Mouse (Mus musculus): ENCODE data around the gene Ankrd40.

The Ankrd40 gene

DNA sequence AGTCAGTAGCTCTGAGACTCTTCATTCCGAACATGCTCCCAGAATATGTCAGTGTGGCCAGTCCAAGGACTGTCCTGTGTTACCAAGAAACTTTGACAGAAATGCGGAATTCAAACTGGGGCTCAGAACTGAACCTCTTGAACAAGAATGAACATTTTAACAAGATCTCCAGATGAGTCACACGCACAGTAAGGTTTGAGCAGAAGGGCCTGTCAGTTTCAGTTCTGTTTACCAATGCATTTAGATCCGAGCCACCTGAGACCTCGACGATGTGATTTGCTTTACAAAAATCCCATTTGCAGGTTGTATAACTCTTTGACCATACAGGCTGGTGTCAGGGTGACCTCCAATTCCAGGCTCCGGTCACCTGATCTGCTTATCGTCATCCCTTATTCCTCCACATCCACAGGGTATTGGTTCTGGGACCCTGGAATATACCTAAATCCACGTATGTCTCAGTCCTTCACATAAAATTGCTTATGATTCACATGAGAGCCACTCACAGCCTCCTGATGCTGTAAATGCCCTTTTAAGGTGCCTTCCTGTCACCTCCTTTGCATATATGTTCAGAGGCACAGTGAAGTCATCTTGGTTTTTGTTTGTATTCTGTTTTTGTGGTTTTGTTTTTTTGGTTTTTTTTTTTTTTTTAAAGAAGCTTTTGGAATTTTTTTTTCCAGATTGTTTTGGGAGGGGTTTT lies 27.9 kb downstream of the Ankrd40 start:
- no peak for DNase-seq

DNA sequence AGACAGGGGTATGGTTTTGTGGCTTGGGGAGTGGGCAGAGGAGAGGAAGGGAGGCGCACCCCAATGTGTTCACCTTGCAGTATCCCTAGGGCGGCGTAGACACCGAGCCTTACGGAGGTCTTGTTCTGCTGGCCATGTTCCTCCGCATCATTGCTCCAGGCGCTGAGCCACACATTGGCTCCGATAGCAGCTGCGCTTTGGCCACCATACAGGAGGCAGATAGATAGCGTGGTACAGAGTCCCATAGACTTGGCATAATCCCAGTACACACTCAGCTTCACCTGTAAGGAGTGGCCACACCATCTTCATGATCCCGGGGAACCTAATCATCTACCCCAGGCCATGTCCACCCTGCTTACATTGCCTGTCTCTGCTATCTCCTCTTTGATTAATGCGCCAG lies 31.4 kb downstream of the Ankrd40 start:
- DNase-seq: peak; percentile 56 to 60

DNA sequence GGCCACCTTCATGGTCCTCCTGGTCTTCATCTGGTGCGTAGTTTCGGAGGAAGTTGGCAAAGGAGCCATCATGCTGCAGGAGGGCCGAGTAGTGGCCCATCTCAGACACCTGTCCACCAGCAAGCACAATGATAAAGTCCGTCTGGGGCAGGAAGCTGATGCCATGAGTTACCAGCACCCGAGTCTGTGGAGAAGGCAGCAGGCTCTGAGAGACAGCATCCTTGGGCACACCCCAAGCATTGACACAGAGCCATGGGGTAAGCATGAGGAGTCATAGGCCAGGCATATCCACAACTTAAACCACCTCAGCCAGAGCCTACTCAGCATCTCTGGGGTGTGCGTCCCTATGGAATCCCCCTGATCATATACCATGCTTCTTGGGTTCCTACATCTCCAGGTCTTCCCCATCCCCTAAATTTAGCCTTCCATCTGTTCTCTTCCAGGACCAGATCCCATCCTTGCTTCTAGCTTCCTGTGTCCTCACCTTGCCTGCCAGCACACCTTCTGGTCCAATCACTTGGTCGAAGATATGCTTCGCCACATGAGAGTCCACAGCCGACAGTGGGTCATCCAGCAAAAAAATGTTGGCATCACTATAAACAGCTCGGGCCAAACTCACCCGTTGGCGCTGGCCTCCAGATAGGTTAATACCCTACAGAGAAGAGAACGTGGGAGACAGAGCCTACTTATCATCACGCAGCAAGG lies 33.5 kb downstream of the Ankrd40 start:
- DNase-seq: peak; percentile 75 to 81

DNA sequence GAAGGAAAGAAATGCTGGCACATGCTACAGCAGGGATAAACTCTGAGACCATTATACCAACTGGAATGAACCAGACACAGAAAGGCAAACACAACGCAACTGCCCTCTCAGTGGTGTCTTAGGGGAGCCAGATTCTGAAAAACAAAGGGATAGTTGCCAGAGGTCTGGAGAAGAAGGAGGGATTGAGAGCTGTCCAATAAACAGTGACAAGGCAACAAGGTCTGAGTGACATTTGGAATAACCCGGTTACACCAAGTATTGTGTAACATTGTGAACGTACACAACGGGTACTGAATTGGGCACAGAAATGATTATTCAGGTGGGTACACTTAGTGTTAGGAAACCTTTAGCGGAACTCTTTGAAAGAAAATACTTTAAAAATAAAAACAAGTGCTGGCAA lies 34.3 kb downstream of the Ankrd40 start:
- DNase-seq: no peak

DNA sequence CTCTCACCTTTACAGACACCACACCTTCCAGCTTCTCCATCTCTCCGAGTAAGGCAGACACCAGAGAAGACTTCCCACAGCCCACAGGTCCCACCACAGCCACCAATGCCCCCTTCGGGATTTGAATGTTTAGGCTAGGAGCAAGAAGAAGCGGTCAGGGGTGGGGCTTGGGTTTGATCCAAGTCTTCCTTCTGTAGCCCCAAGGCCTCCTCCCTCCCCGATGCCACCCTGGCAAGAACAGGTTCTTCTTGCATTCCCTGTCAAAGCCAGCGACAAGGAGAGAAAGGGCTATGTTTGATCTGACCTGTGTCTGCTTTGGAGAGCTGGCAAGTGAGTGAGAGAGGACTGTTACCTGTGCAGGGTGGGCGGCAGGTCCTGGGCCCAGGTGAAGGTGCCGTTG lies 35.9 kb downstream of the Ankrd40 start:
- DNase-seq: peak; percentile 47 to 62

DNA sequence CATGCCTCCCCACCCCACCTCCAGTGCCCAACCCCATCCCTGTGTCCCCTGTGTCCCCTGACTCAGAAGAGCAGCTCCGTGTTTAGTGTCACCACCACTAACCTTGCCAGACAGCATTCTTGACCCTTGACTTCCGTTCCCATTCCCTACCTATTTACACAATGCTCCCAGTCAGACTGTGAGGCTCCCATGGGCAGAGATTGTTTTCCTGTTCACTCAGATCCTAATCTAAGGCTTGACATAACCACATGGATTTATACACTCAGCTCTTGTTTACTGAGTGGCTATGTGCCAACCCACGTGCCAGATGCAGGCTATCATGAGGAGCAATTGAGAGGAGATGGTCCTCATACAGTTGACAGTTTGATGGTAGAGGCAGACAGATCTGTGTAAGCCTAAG lies 37.5 kb downstream of the Ankrd40 start:
- no peak for DNase-seq

DNA sequence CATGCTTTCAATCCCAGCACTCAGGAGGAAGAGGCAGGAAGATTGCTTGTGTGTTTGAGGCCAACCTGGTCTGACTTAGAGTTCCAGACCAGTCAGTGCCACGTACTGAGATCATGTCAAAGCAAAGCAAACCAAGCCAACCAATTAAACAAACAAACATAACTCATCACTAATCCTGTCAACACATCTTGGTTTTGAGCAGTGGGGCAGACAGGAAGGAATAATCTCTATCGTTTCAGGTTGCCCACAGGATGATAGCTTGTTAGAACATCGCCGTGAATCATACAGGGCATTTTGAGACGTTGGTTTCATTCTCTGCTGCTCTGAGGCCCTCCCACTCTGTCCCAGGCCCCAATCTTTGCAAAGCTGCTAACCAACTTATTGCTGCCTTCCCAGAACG lies 42.2 kb downstream of the Ankrd40 start:
- no peak for DNase-seq

DNA sequence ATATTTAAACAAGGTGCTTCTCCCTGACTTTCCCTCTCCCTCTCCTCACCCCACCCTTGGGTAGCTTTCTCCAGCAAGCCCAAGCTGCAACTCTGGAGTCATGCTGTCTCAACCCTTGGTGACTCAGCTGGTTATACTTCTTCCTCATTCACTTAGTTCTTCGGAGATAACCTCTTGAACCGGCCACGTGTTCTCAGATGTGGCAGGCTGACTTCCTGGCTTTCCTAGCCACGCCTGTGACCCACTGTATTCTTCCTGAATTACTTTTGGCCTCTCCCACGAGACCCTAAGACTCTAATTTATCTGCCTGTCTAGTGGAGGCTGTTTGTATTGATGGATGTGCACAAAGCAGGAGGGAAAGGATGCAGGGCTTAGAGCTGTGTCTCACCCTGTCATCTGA lies 43.0 kb downstream of the Ankrd40 start:
- DNase-seq: no peak

DNA sequence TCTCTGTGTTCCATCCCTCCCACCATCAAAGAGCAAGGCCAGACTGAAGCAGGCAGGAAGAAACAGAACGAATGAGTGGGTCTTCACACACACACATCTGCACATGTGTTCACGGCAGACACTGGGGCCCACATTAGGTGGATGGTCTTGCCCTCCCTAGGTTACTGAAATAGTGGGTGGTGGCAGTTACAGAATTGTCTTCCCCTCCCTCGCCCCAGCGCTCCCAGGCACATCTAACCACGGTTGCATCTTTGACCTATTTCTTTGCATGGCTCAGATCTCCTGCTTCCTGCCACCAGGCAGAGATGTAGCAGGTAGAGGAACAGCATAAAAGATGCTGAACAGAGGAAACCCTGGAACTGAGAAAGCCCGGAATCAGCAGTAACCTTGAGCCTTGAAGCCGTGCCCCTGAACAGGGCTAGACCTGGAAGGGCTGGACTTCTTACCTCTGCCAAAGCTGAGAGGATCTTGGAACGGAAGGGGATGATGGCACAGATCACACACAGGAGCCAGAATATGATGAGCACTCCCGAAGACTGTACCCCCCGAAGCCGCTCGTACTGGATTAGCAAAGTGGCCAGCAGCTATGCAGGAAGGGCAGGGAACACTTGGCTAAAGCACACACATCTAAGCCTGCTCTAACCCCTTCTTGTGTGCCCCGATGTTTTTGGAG lies 46.6 kb downstream of the Ankrd40 start:
- peak in 1 of 2 experiments; percentile 40 for DNase-seq

DNA sequence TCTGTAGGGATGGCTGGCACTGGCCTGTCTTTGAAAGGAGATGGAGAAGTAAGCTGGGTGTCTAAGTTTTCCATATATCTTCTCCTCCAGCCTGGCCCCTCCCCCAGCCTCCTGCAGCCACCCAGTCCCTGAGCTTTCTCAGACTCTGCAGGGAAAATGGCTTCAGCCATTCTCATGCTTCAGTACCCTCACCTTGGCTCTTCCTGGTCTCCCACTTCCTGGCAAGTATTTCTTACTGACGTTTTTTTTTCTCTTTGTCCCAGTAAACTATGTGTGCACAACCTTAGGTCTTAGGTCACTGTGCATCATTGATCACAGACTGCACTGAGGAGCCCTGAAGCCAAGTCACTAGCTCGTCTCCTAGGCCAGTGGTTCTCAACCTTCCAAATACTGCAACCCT lies 51.3 kb downstream of the Ankrd40 start:
- DNase-seq: no peak

DNA sequence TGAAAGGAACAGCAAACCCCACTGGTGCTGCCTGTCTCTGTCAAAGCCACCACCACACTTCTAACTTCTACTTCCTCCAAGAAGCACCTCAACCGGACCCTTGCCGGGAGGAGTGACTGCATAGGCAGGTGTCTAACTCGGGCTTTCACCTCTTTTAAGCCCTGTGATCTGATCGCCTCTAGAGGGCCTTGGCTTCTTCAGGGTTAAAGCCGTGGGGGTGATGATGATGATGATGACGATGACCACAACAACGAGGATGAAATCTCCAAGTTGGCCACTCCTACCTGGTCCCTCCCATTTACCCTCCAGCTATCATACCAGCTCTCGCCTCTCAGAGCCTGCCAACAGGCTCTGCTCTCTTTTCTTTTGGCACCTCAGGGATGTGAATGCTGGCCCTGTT lies 51.9 kb downstream of the Ankrd40 start:
- DNase-seq: no peak

DNA sequence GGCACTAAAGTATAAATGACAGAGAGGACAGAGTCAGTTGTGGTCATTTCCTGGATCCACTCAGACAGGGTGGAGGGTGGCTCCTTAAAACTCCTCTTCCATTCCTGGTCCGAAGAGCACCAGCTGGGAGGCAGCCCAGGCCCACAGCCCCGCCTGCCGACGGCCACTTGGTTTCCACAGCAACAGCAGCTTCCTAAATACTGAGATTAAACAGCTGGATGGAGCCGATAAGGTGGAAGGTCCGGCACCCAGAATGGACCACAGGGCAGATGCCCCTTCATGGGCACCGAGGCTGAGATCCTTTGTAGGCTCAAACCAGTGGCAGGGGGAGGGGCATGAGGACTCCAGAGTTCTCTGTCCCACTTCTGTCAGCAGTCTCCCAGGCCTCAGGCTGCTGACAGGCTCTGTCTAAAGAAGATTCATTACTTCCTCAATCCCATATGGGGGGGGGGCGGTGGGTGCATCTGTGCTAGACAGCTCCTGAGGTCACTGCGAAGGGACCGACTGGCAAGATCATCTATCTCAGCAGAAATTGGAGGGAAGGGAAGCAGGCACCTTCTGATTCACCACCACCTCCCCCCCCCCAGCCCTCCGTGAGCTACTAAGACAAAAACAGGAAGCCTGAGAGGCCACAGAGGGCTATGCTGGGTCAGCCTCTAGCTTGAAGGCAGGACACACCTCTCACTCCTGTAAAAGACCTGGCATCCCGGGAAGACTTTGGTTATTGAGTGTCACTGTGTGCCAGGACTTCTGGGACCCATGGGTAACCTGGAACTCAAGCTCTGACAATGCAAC lies 58.4 kb downstream of the Ankrd40 start:
- no peak for DNase-seq

DNA sequence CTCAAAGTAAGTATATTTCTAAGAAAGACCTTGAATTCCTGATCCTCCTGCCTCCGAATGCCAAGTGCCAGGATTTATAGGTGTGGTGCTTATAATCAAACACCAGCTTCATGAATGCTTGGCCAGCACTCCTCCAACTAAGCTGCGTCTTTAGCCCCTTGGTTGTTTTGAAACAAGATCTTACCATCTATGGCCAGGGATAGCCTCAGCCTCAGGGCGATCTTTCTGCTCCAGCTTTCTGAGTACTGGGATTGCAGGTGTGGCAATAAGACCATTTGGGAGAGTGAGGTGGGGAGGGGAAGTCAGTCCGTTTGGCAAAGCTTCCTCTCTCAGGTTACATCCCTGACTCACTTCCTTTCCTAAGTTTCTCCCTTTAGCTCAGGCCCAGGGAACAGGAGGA lies 60.0 kb downstream of the Ankrd40 start:
- no peak for DNase-seq

DNA sequence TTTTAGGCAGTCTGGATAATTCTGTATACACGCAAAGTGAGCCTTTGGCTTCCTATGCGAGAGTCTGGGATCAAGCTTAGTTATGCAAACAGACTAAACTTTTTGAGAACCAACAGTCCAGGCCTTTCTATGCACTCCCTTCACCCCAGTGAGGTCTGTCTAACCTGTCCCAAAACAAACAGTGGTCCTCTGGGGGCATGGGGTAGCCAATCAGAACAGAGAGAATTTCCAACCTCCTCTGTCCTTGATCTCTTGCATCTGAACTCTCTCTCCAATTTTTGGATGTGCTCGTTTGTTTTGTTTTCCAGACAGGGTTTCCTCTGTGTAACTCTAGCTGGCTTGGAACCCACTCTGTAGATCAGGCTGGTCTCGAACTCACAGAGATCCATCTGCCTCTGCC lies 61.2 kb downstream of the Ankrd40 start:
- no peak for DNase-seq

DNA sequence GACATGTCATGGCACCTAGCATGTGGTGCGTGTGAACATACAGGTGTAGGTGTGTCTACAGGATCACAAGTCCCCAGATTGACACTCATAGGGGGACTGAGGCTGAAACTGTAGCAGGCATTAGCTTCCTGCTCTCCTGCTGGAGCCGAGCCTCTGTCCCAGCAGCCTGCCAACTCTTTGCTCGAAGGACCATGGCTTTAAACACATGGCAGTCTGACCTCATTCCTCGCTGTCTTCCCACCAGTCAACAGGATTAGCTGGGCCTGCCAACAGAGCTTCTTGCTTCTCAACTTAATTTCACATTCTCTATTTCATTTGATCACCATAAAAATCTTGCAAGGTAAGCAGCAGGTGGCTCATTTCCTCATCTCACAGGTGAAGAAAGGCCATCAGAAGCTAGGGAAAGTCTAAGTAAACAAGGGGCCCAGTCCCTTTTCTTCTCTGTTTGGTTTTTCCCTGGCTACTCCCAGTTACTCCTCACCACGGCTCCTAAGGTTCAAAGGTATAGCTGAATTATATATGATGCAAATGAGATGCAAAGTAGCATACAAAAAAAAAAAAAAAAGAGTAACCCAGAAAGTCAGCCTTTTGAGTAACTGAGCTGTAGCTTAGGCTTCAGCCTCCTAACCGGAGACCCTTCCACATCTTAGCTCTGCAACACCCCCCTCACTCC lies 62.1 kb downstream of the Ankrd40 start:
- DNase-seq: peak; percentile 83

DNA sequence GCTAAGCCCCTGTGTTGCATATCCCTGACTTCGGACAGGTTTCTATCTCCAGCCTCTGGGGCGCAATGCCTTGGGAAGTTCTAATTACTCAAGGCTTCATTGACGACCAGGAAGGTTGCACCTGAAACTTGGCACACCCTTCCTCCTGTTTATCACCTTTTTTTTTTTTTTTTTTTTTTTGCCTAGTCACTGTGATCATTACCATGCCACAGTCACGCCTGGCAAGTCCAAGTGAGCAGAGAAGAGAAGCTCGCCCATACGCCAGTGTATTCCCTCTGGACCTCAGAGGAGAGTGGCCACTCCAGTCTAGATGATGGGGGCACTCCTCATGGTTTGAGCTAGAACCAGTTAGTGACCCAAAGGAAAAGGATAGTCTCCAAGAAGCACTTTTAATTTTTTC lies 63.0 kb downstream of the Ankrd40 start:
- DNase-seq: no peak

Data from cerebellum, postnatal 14 days (tissue).